26 mouse cellular contexts compared by ENCODE assay signal in the genomic region with DNA sequence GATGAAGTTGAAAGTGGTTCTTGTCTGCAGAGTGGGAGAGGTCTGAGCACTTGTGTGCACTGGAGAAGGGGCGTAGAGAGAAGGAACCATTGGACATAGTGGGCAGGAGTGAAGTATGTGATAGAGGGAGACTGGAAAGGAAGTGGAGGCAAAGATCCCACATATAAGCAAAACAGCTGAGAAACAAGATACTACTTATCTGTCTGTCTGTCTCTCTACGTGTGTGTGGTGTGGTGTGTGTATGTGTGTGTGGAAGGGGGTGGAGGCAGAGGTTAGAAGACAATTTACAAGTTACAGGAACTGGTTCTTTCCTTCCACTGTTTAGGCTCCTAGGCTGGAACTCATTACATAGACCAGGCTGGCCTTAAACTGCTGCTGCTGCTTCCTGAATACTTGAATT. TPM values are rescaled to one million over a fixed set of nuclear protein-coding genes. Genes with fewer than 3 reads are reported as not detected.
DNase-seq lines count a peak whose midpoint lies in the region; ATAC-seq and TF ChIP-seq lines count a peak whose summit lies in the region.
"Had no signal": no experiment of that assay in that cellular context is flagged by ENCODE, and none has a peak within 500 bp of the region (broad histone marks: within the 10 kb centered on the region; RNA-seq: fewer than 3 reads in every experiment).

No protein-coding gene starts in this region.

- TF ChIP-seq POLR2A in heart, adult 2 months (IDR thresholded peaks at IDR 0.05; ENCODE audit: insufficient read depth, low read depth, low read length), result no peak
- TF ChIP-seq POLR2A in CH12.LX (IDR thresholded peaks at IDR 0.05; ENCODE audit: low read depth, low read length), result no peak

- peak; percentile 31 for DNase-seq in heart, adult 11 months
- DNase-seq in heart, adult 2 months, result no peak
- DNase-seq in CH12.LX (ENCODE audit: extremely low read depth), result no peak
- DNase-seq in cerebellum, adult 11-12 months, result no peak
- DNase-seq in spleen, postnatal 10 days (ENCODE audit: low spot score in 2 of 2), result no peak
- DNase-seq: adrenal gland, adult 8-10 months; adrenal gland, postnatal 14 days; adrenal gland, postnatal 36 days; B cell, adult 2 months; cerebellum, adult 18-20 months; cerebellum, adult 8-10 months; cerebellum, adult 9-11 months; cerebellum, postnatal 14 days; cerebellum, postnatal 36 days; embryo, embryonic 11 days had no signal

- 43% methylated on average over 2 of the region's 2 CpGs for WGBS in heart, adult 2 months

- H3K27ac ChIP-seq in heart, adult 2 months, result no peak overlapping the region
- H3K27ac ChIP-seq in CH12.LX (ENCODE audit: insufficient read depth, low read depth), result no peak overlapping the region
- H3K27ac ChIP-seq: embryonic facial prominence, embryonic 13.5 days; embryonic facial prominence, embryonic 15.5 days; forebrain, embryonic 10.5 days; forebrain, embryonic 12.5 days had no signal

- TF ChIP-seq RAD21 in CH12.LX (IDR thresholded peaks at IDR 0.05; ENCODE audit: low read depth, low read length), result no peak

- in situ Hi-C loops in CH12.LX (cut with MboI; ENCODE audit: low pct_ligation_motif_present, low pct_unique_long_range_greater_than_20kb, low sequenced_read_pairs), result no loop called here

- no peaks in the 10 kb centered on the region for H3K79me2 ChIP-seq in heart, adult 2 months (replicated peaks; ENCODE audit: control insufficient read depth, insufficient read depth, low read length)
- no peaks in the 10 kb centered on the region for H3K79me2 ChIP-seq in CH12.LX (replicated peaks; ENCODE audit: control insufficient read depth, extremely low read depth, insufficient read depth, poor library complexity, severe bottlenecking)

- dilution Hi-C loops in CH12.LX (cut with MboI; ENCODE audit: extremely low pct_ligation_motif_present, extremely low pct_unique_long_range_greater_than_20kb, low sequenced_read_pairs), result no loop called here

- H3K4me2 ChIP-seq in CH12.LX (ENCODE audit: insufficient read depth, low read depth, poor library complexity, severe bottlenecking), result peak overlapping the region; percentile 7; the same call in 1 of the 2 replicates
- H3K4me2 ChIP-seq: embryonic facial prominence, embryonic 13.5 days; embryonic facial prominence, embryonic 15.5 days; forebrain, embryonic 12.5 days had no signal

- H3K4me1 ChIP-seq in heart, adult 2 months (ENCODE audit: control insufficient read depth, insufficient read depth, low read length), result no peaks in the 10 kb centered on the region
- peaks cover 3 to 5% of the 10 kb centered on the region in 2 experiments; a peak in 2 of 4 replicates for H3K4me1 ChIP-seq in CH12.LX (ENCODE audit: control insufficient read depth in 1 of 2, insufficient read depth in 2 of 2)
- H3K4me1 ChIP-seq: embryonic facial prominence, embryonic 13.5 days; embryonic facial prominence, embryonic 15.5 days; forebrain, embryonic 10.5 days; forebrain, embryonic 12.5 days had no signal

- no peaks in the 10 kb centered on the region for H3K9me3 ChIP-seq in CH12.LX (replicated peaks; ENCODE audit: low read length)
- H3K9me3 ChIP-seq: embryonic facial prominence, embryonic 13.5 days; embryonic facial prominence, embryonic 15.5 days; forebrain, embryonic 10.5 days; forebrain, embryonic 12.5 days had no signal

- intact Hi-C loops in heart, adult 2 months (cut with DNase I), result no loop called here

- H3K9ac ChIP-seq in heart, adult 2 months (ENCODE audit: low read depth, low read length), result no peak overlapping the region
- H3K9ac ChIP-seq in CH12.LX (ENCODE audit: insufficient read depth, low read depth), result no peak overlapping the region; the same call in 1 of the 2 replicates
- H3K9ac ChIP-seq: embryonic facial prominence, embryonic 13.5 days; embryonic facial prominence, embryonic 15.5 days; forebrain, embryonic 12.5 days had no signal

- no peaks in the 10 kb centered on the region for H3K27me3 ChIP-seq in heart, adult 2 months (ENCODE audit: control insufficient read depth, insufficient read depth, low read length)
- no peaks in the 10 kb centered on the region for H3K27me3 ChIP-seq in CH12.LX (replicated peaks)
- H3K27me3 ChIP-seq: embryonic facial prominence, embryonic 13.5 days; embryonic facial prominence, embryonic 15.5 days; forebrain, embryonic 12.5 days had no signal

- ATAC-seq in megakaryocyte progenitor cell, adult 5-6 weeks (replicated peaks; ENCODE audit: poor library complexity), result peak; percentile 23
- ATAC-seq: activated CD4-positive, CD25-positive, alpha-beta regulatory T cell, adult 4 months; CD4-positive, CD25-positive, alpha-beta regulatory T cell, adult 4 months; forebrain, embryonic 14.5 days; forebrain, embryonic 16.5 days; Patski had no signal

- H3K36me3 ChIP-seq in heart, adult 2 months (ENCODE audit: control insufficient read depth, insufficient read depth, low read length), result no peaks in the 10 kb centered on the region
- no peaks in the 10 kb centered on the region for H3K36me3 ChIP-seq in CH12.LX (replicated peaks in 1 of 2; ENCODE audit: control insufficient read depth in 1 of 2, insufficient read depth in 1 of 2, low read length in 1 of 2)
- H3K36me3 ChIP-seq: embryonic facial prominence, embryonic 13.5 days; embryonic facial prominence, embryonic 15.5 days; forebrain, embryonic 10.5 days; forebrain, embryonic 12.5 days had no signal

- no peak for TF ChIP-seq EP300 in heart, adult 2 months (IDR thresholded peaks at IDR 0.05; ENCODE audit: insufficient read depth, low read depth, low read length)
- no peak for TF ChIP-seq EP300 in CH12.LX (IDR thresholded peaks at IDR 0.05; ENCODE audit: low read length)

- no peak overlapping the region for H3K4me3 ChIP-seq in heart, adult 2 months
- H3K4me3 ChIP-seq in CH12.LX (replicated peaks in 1 of 3; ENCODE audit: low read depth in 2 of 3, low read length in 2 of 3, poor library complexity in 1 of 3), result no peak overlapping the region
- H3K4me3 ChIP-seq: embryonic facial prominence, embryonic 13.5 days; embryonic facial prominence, embryonic 15.5 days; erythroblast, embryonic 14.5 days; forebrain, embryonic 10.5 days; forebrain, embryonic 12.5 days had no signal

- TF ChIP-seq CTCF in heart, adult 2 months (IDR thresholded peaks at IDR 0.05), result no peak
- no peak for TF ChIP-seq CTCF in CH12.LX (conservative IDR thresholded peaks at IDR 0.05 in 1 of 2, IDR thresholded peaks at IDR 0.05 in 1 of 2; ENCODE audit: low read depth in 2 of 2, low read length in 2 of 2)

TF ChIP-seq in CH12.LX, 34 proteins besides CTCF, POLR2A, EP300 and RAD21:
- no peak for TF ChIP-seq MEF2A (IDR thresholded peaks at IDR 0.05; ENCODE audit: borderline replicate concordance, low read depth, low read length)
- TF ChIP-seq JUN (IDR thresholded peaks at IDR 0.05; ENCODE audit: insufficient read depth, low read depth, low read length), result no peak
- TF ChIP-seq HCFC1 (IDR thresholded peaks at IDR 0.05; ENCODE audit: low read depth, low read length), result no peak
- no peak for TF ChIP-seq KAT2A (IDR thresholded peaks at IDR 0.05; ENCODE audit: insufficient replicate concordance, low read length)
- no peak for TF ChIP-seq MAFK (IDR thresholded peaks at IDR 0.05; ENCODE audit: insufficient replicate concordance, low read length)
- TF ChIP-seq MAZ (IDR thresholded peaks at IDR 0.05; ENCODE audit: low read depth, low read length), result no peak
- TF ChIP-seq E2F4 (IDR thresholded peaks at IDR 0.05; ENCODE audit: insufficient replicate concordance, low read depth, low read length), result no peak
- no peak for TF ChIP-seq IRF4 (IDR thresholded peaks at IDR 0.05; ENCODE audit: low read depth, low read length)
- no peak for TF ChIP-seq MAX (IDR thresholded peaks at IDR 0.05; ENCODE audit: low read length)
- no peak for TF ChIP-seq USF2 (conservative IDR thresholded peaks at IDR 0.05; ENCODE audit: low read depth, low read length)
- no peak for TF ChIP-seq ZKSCAN1 (IDR thresholded peaks at IDR 0.05; ENCODE audit: borderline replicate concordance, low read depth, low read length)
- no peak for TF ChIP-seq MYC (IDR thresholded peaks at IDR 0.05; ENCODE audit: low read depth, low read length)
- TF ChIP-seq PAX5 (IDR thresholded peaks at IDR 0.05; ENCODE audit: low read length), result no peak

RNA-seq across cellular contexts. Expression of gene Ago1, which starts 16.7 kb away (rescaled TPM):
- total RNA-seq in heart, adult 2 months (2021), result 10 to 100 TPM; 11.5 to 12.3 TPM
- 7.5 and 12.1 TPM in 2 replicates for polyA plus RNA-seq in heart, adult 2 months (2012; rRNA removed)
- total RNA-seq in CH12.LX (2012; rRNA removed) (10.8 and 10.9 TPM in 2 replicates), CH12.LX (2014; rRNA removed) (6.2 and 6.9 TPM in 2 replicates)
- 23.1 and 29.0 TPM in 2 replicates for polyA plus RNA-seq in CH12.LX (2012; ENCODE audit: insufficient read length, low read depth)
- total RNA-seq in megakaryocyte progenitor cell, adult 5-6 weeks (2015), result 14.8 and 20.4 TPM in 2 replicates
- 16.0 and 19.6 TPM in 2 replicates for total RNA-seq in megakaryocyte progenitor cell, adult 5-6 weeks (2017)

RNA-seq across cellular contexts. Expression of gene Ago4, which starts 48.2 kb away (rescaled TPM):
- total RNA-seq in heart, adult 2 months (2021), result 10 to 100 TPM in 1 of 2 experiments, 1 to 10 TPM in 1; 9.6 to 11.7 TPM
- polyA plus RNA-seq in heart, adult 2 months (2012; rRNA removed), result 2.2 and 4.2 TPM in 2 replicates
- total RNA-seq in CH12.LX (2012; rRNA removed) (1.3 and 2.6 TPM in 2 replicates), CH12.LX (2014; rRNA removed) (1.2 and 1.5 TPM in 2 replicates)
- polyA plus RNA-seq in CH12.LX (2012; ENCODE audit: insufficient read length, low read depth), result 1.3 TPM in 2 replicates
- total RNA-seq in megakaryocyte progenitor cell, adult 5-6 weeks (2015), result 2.0 and 2.1 TPM in 2 replicates
- total RNA-seq in megakaryocyte progenitor cell, adult 5-6 weeks (2017), result 3.2 and 4.9 TPM in 2 replicates
- polyA plus RNA-seq: erythroblast, embryonic 14.5 days had no signal

RNA-seq across cellular contexts. Expression of gene Ago3, which starts 55.7 kb away (rescaled TPM):
- 10 to 100 TPM; 11.0 to 12.6 TPM for total RNA-seq in heart, adult 2 months (2021)
- 6.4 and 7.1 TPM in 2 replicates for polyA plus RNA-seq in heart, adult 2 months (2012; rRNA removed)
- total RNA-seq in CH12.LX (2012; rRNA removed) (6.7 and 6.9 TPM in 2 replicates), CH12.LX (2014; rRNA removed) (4.6 and 5.3 TPM in 2 replicates)
- polyA plus RNA-seq in CH12.LX (2012; ENCODE audit: insufficient read length, low read depth), result 3.8 and 5.3 TPM in 2 replicates
- total RNA-seq in megakaryocyte progenitor cell, adult 5-6 weeks (2015), result 6.3 and 11.3 TPM in 2 replicates
- total RNA-seq in megakaryocyte progenitor cell, adult 5-6 weeks (2017), result 3.0 and 9.2 TPM in 2 replicates
